Mouse (Mus musculus) brain, embryonic 14.5 days (tissue): ENCODE results near the gene Arel1.

Experiments
- CTCF ChIP-seq: fragments of 200-500 bp; IDR thresholded peaks from 2 replicates; pipeline ENCODE4 v1.5.1; 2012; ENCODE audit warnings: inconsistent platforms, mild to moderate bottlenecking, moderate library complexity, borderline replicate concordance; ENCODE audit not compliant: insufficient read depth, insufficient read length; ENCODE audit errors: extremely low read depth
- POLR2A ChIP-seq: fragments of 200-500 bp; IDR thresholded peaks from 2 replicates; pipeline ENCODE4 v1.6.1; 2012; ENCODE audit warnings: mild to moderate bottlenecking, inconsistent platforms, borderline replicate concordance; ENCODE audit not compliant: poor library complexity, insufficient read depth, insufficient read length, severe bottlenecking; ENCODE audit errors: extremely low read depth

DNA sequence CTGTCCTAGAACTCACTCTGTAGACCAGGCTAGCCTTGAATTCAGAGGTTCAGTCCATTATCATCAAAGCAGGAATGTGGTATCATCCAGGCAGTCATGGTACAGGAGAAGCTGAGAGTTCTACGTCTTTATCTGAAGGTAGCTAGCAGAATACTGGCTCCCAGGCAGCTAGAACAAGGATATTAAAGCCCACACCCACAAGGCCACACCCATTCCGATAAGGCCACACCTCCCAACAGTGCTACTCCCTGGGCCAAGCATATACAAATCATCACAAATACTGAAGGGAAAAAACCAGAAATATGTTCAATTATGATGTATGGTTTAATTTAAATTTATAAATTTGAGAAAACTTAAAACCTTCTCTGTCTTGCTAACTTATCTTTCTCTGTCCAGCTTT, 41.5 kb upstream of the Arel1 start:
- TF ChIP-seq CTCF (no peak), POLR2A (no peak)
